Mouse (Mus musculus): ENCODE measurements around the gene Prss53. TPM values are rescaled to one million over a fixed set of nuclear protein-coding genes. Genes with fewer than 3 reads are reported as not detected.
A peak's percentile ranks its signal among the peaks of the same experiment; 100 is the strongest.

Gene Prss53
- total and polyA plus RNA-seq, 2 experiments from 2014 or later: 0.69 to 0.81 TPM

GRCm38 (mm10) chr7:127866434-127866833, 24.3 kb downstream of the Prss53 start:
- H3K36me3 ChIP-seq (ENCODE audit: insufficient read depth): peaks cover 38% of the 10 kb centered on the region
- H3K4me1 ChIP-seq (ENCODE audit: insufficient read depth): no peaks in the 10 kb centered on the region
- DNase-seq (no peak), ATAC-seq (no peak)
- no peak overlapping the region for H3K4me2 ChIP-seq (ENCODE audit: low read depth)
- H3K27ac ChIP-seq (ENCODE audit: low read depth, low read length): no peak overlapping the region
- no peak overlapping the region for H3K9ac ChIP-seq
- H3K4me3 ChIP-seq (ENCODE audit: low read depth, low read length): no peak overlapping the region
- 93% methylated on average over 12 of the region's 12 CpGs for WGBS
- no peak for TF ChIP-seq CTCF (IDR thresholded peaks at IDR 0.05; ENCODE audit: low read depth)
- H3K27me3 ChIP-seq (ENCODE audit: insufficient read depth, low read length): no peaks in the 10 kb centered on the region
- H3K9me3 ChIP-seq (ENCODE audit: low read length): no peaks in the 10 kb centered on the region

GRCm38 (mm10) chr7:127858258-127858657, 32.5 kb downstream of the Prss53 start:
- Histone ChIP-seq H3K4me1 (ENCODE audit: insufficient read depth) (no peaks in the 10 kb centered on the region), H3K9me3 (ENCODE audit: low read length) (no peaks in the 10 kb centered on the region), H3K4me3 (ENCODE audit: low read depth, low read length) (no peak overlapping the region), H3K27me3 (ENCODE audit: insufficient read depth, low read length) (no peaks in the 10 kb centered on the region), H3K36me3 (ENCODE audit: insufficient read depth) (no peaks in the 10 kb centered on the region), H3K27ac (ENCODE audit: low read depth, low read length) (no peak overlapping the region), H3K4me2 (ENCODE audit: low read depth) (no peak overlapping the region), H3K9ac (no peak overlapping the region)
- WGBS: 94% methylated on average over 6 of the region's 6 CpGs
- no peak for TF ChIP-seq CTCF (IDR thresholded peaks at IDR 0.05; ENCODE audit: low read depth)
- no peak for ATAC-seq
- no peak for DNase-seq

GRCm38 (mm10) chr7:127850906-127851305, 39.9 kb downstream of the Prss53 start:
- DNase-seq (no peak), ATAC-seq (no peak)
- Histone ChIP-seq H3K27ac (ENCODE audit: low read depth, low read length) (no peak overlapping the region), H3K36me3 (ENCODE audit: insufficient read depth) (peaks cover 16% of the 10 kb centered on the region), H3K9me3 (ENCODE audit: low read length) (no peaks in the 10 kb centered on the region), H3K9ac (no peak overlapping the region), H3K4me1 (ENCODE audit: insufficient read depth) (no peaks in the 10 kb centered on the region), H3K27me3 (ENCODE audit: insufficient read depth, low read length) (no peaks in the 10 kb centered on the region), H3K4me2 (ENCODE audit: low read depth) (no peak overlapping the region), H3K4me3 (ENCODE audit: low read depth, low read length) (no peak overlapping the region)
- TF ChIP-seq CTCF (IDR thresholded peaks at IDR 0.05; ENCODE audit: low read depth): no peak
- 76% methylated on average over 5 of the region's 5 CpGs for WGBS

- Histone ChIP-seq H3K4me2 (ENCODE audit: low read depth) (no peak overlapping the region), H3K27me3 (ENCODE audit: insufficient read depth, low read length) (no peaks in the 10 kb centered on the region), H3K4me1 (ENCODE audit: insufficient read depth) (no peaks in the 10 kb centered on the region), H3K9me3 (ENCODE audit: low read length) (no peaks in the 10 kb centered on the region), H3K9ac (no peak overlapping the region), H3K4me3 (ENCODE audit: low read depth, low read length) (no peak overlapping the region), H3K36me3 (ENCODE audit: insufficient read depth) (peaks cover 17% of the 10 kb centered on the region), H3K27ac (ENCODE audit: low read depth, low read length) (no peak overlapping the region)
- WGBS: 81% methylated on average over 6 of the region's 6 CpGs
- TF ChIP-seq CTCF (IDR thresholded peaks at IDR 0.05; ENCODE audit: low read depth): no peak
- DNase-seq: no peak
- ATAC-seq: no peak
Measured at GRCm38 (mm10) chr7:127849973-127850875, 40.5 kb downstream of the Prss53 start.

- H3K9me3 ChIP-seq (ENCODE audit: low read length): no peaks in the 10 kb centered on the region
- peaks cover 11% of the 10 kb centered on the region; the same call in 1 of the 2 replicates for H3K36me3 ChIP-seq (ENCODE audit: insufficient read depth)
- DNase-seq: peak; percentile 78
- peak overlapping the region; percentile 82 for H3K4me3 ChIP-seq (ENCODE audit: low read depth, low read length)
- H3K4me2 ChIP-seq (ENCODE audit: low read depth): peak overlapping the region; percentile 97
- H3K27me3 ChIP-seq (ENCODE audit: insufficient read depth, low read length): no peaks in the 10 kb centered on the region
- TF ChIP-seq CTCF (IDR thresholded peaks at IDR 0.05; ENCODE audit: low read depth): no peak
- peak; percentile 37 for ATAC-seq
- peaks cover 3% of the 10 kb centered on the region; the same call in 1 of the 2 replicates for H3K4me1 ChIP-seq (ENCODE audit: insufficient read depth)
- H3K27ac ChIP-seq (ENCODE audit: low read depth, low read length): peak overlapping the region; percentile 95; the same call in 1 of the 2 replicates
- peak overlapping the region; percentile 67 for H3K9ac ChIP-seq
- WGBS: under 1% methylated on average over 40 of the region's 40 CpGs
Measured at GRCm38 (mm10) chr7:127842001-127842718, 48.6 kb downstream of the Prss53 start.

- Histone ChIP-seq H3K9ac (peak overlapping the region; percentile 67), H3K4me2 (ENCODE audit: low read depth) (peak overlapping the region; percentile 97), H3K27ac (ENCODE audit: low read depth, low read length) (peak overlapping the region; percentile 95), H3K27me3 (ENCODE audit: insufficient read depth, low read length) (no peaks in the 10 kb centered on the region), H3K9me3 (ENCODE audit: low read length) (no peaks in the 10 kb centered on the region), H3K4me1 (ENCODE audit: insufficient read depth) (peaks cover 3% of the 10 kb centered on the region; the same call in 1 of the 2 replicates), H3K4me3 (ENCODE audit: low read depth, low read length) (peak overlapping the region; percentile 82), H3K36me3 (ENCODE audit: insufficient read depth) (peaks cover 7% of the 10 kb centered on the region; the same call in 1 of the 2 replicates)
- peak; percentile 20; the same call in 1 of the 2 replicates for TF ChIP-seq CTCF (IDR thresholded peaks at IDR 0.05; ENCODE audit: low read depth)
- peak; percentile 98 for DNase-seq
- peak; percentile 97 for ATAC-seq
- WGBS: under 1% methylated on average over 46 of the region's 46 CpGs
Measured at GRCm38 (mm10) chr7:127841340-127842000, 49.3 kb downstream of the Prss53 start.

All from forebrain, postnatal 0 days (tissue).